Mouse (Mus musculus) midbrain, embryonic 16.5 days (tissue): ENCODE results near the gene Plekhm3. TPM values are rescaled to one million over a fixed set of nuclear protein-coding genes. Genes with fewer than 3 reads are reported as not detected.

Experiments used
- ATAC-seq: fragments of 200-750 bp; cut with Nextera tagmentation; 2 replicates; pipeline ENCODE4 v1.8.0; 2017; ENCODE audit warnings: moderate TSS enrichment
- H3K27ac ChIP-seq: fragments of 300-500 bp; sonication (generic); 2 replicates; pipeline ENCODE4 v1.5.1; 2014; ENCODE audit warnings: mild to moderate bottlenecking, low read length, mixed read lengths
- H3K27me3 ChIP-seq: fragments of 300-500 bp; sonication (generic); 2 replicates; pipeline ENCODE4 v1.6.1; 2014; ENCODE audit warnings: low read depth, low read length, mixed read lengths; ENCODE audit not compliant: control insufficient read depth, insufficient read depth
- H3K36me3 ChIP-seq: fragments of 300-500 bp; sonication (generic); 2 replicates; pipeline ENCODE4 v1.6.1; 2014; ENCODE audit warnings: mild to moderate bottlenecking, low read length, moderate library complexity, mixed read lengths; ENCODE audit not compliant: control insufficient read depth, insufficient read depth
- H3K4me1 ChIP-seq: fragments of 300-500 bp; sonication (generic); 2 replicates; pipeline ENCODE4 v1.6.1; 2014; ENCODE audit warnings: mild to moderate bottlenecking, low read length, mixed read lengths; ENCODE audit not compliant: control insufficient read depth, insufficient read depth
- H3K4me2 ChIP-seq: fragments of 300-500 bp; sonication (generic); 2 replicates; pipeline ENCODE4 v1.6.1; 2014; ENCODE audit warnings: mild to moderate bottlenecking, low read length, mixed read lengths
- H3K4me3 ChIP-seq: fragments of 300-500 bp; sonication (generic); 2 replicates; pipeline ENCODE4 v1.5.1; 2014; ENCODE audit warnings: low read depth, mild to moderate bottlenecking, low read length, moderate library complexity, mixed read lengths
- H3K9ac ChIP-seq: fragments of 300-500 bp; sonication (generic); 2 replicates; pipeline ENCODE4 v1.6.1; 2014; ENCODE audit warnings: low read depth, low read length, mixed read lengths
- H3K9me3 ChIP-seq: fragments of 300-500 bp; sonication (generic); replicated peaks from 2 replicates; pipeline ENCODE4 v1.6.1; 2014; ENCODE audit warnings: mild to moderate bottlenecking, low read length, mixed read lengths; ENCODE audit not compliant: control insufficient read depth, poor library complexity, severe bottlenecking
- WGBS: fragments of 180-500 bp; shearing (Covaris S2); extraction: QIAGEN DNeasy Blood & Tissue Kit; methylation state at CpG from one replicate; pipeline ENCODE4 v1.1.7; 2014; 5-methylcytosine and 5-hydroxymethylcytosine counted together
- polyA plus RNA-seq: library from polyadenylated mRNA; unstranded; fragments of >200 nt; fragmentation: Nextera tagmentation; extraction: Ambion mirVana; gene quantifications from 2 replicates; pipeline ENCODE4 v1.2.1, GENCODE M21; 2015

Gene Plekhm3
- polyA plus RNA-seq, 1 experiment from 2014 or later = 10.4 TPM

DNA sequence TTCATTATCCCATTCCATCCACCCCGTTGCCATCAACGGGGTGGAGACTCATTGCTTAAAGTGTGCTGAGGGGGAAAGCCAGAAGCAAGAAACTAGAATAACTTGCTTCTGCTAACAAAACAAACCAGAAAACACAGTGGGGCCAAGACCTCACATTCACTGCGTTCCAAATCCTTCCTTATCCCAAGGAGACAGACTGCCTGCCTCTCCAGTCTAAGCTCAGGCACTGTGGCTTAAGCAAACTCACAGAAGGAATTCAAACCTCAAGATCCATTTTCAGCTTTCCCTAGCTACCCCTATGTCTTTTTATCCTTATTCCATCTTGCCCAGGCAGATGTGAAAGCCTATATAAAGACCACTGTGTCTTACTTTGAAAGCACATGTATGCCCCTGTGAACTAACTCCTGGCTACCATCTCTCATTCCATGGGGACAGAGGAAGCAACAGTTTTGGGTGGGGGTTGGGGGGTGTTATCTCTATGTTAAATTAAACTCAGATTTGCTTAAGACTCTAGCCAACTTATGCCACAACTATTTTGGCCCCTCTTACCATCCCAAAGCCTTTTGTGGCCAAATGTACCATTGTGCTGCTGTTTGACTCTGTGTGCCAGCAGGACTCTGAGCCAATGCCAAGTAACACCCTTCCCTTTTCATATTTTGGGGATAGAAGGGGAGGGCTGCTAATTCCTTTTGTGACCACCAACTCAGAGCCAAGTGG, 112.6 kb downstream of the Plekhm3 start:
- Histone ChIP-seq H3K4me3 (no peak overlapping the region), H3K9ac (no peak overlapping the region), H3K27ac (no peak overlapping the region), H3K36me3 (no peaks in the 10 kb centered on the region), H3K27me3 (no peaks in the 10 kb centered on the region), H3K4me1 (0 out of 2 replicates have a peak, but pooled peaks cover 5% of the 10 kb centered on the region), H3K4me2 (no peak overlapping the region), H3K9me3 (no peaks in the 10 kb centered on the region)
- 72% methylated on average over 3 of the region's 3 CpGs for WGBS
- ATAC-seq = no peak

- no peak overlapping the region for H3K27ac ChIP-seq
- H3K9ac ChIP-seq = no peak overlapping the region
- H3K9me3 ChIP-seq = no peaks in the 10 kb centered on the region
- no peak overlapping the region for H3K4me3 ChIP-seq
- whole genome bisulfite sequencing = 38% methylated on average over 1 of the region's 1 CpGs
- no peak overlapping the region for H3K4me2 ChIP-seq
- H3K4me1 ChIP-seq = no peaks in the 10 kb centered on the region
- no peaks in the 10 kb centered on the region for H3K27me3 ChIP-seq
- ATAC-seq = no peak
- no peaks in the 10 kb centered on the region for H3K36me3 ChIP-seq
Measured at GRCm38 (mm10) chr1:64840930-64841329, 115.7 kb downstream of the Plekhm3 start.

- H3K4me2 ChIP-seq = no peak overlapping the region
- no peaks in the 10 kb centered on the region for H3K9me3 ChIP-seq
- H3K27me3 ChIP-seq = no peaks in the 10 kb centered on the region
- no peak overlapping the region for H3K27ac ChIP-seq
- H3K36me3 ChIP-seq = no peaks in the 10 kb centered on the region
- H3K4me3 ChIP-seq = no peak overlapping the region
- H3K4me1 ChIP-seq = no peaks in the 10 kb centered on the region
- ATAC-seq = no peak
- WGBS = 87% methylated on average over 5 of the region's 5 CpGs
- no peak overlapping the region for H3K9ac ChIP-seq
Measured at GRCm38 (mm10) chr1:64836584-64836983, 120.0 kb downstream of the Plekhm3 start.

- H3K27me3 ChIP-seq = no peaks in the 10 kb centered on the region
- H3K4me1 ChIP-seq = no peaks in the 10 kb centered on the region
- 47% methylated on average over 3 of the region's 3 CpGs for WGBS
- H3K9ac ChIP-seq = no peak overlapping the region
- H3K27ac ChIP-seq = no peak overlapping the region
- H3K9me3 ChIP-seq = no peaks in the 10 kb centered on the region
- H3K36me3 ChIP-seq = no peaks in the 10 kb centered on the region
- H3K4me2 ChIP-seq = no peak overlapping the region
- ATAC-seq = no peak
- H3K4me3 ChIP-seq = no peak overlapping the region
Measured at GRCm38 (mm10) chr1:64836114-64836513, 120.5 kb downstream of the Plekhm3 start.

DNA sequence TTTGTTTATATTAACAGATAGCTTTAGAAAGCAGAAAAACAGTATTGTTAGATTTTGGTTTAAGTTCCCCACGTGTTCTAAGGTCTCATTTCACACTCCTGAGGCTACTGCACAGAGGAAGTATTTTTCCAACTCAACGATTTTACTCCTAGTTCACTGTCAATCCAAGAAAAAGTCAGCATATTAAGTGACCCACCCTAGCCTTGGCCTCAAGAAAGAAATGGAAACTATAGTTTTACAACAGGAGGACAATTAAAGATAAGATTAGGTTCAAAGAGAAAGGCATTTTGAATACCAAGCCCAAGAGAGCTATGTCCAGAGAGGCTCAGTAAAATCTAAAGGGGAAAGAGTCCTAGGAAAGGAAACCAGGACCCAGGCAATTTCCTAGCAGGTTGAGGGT, 125.1 kb downstream of the Plekhm3 start:
- Histone ChIP-seq H3K9me3 (no peaks in the 10 kb centered on the region), H3K4me1 (no peaks in the 10 kb centered on the region), H3K9ac (no peak overlapping the region), H3K27ac (no peak overlapping the region), H3K4me3 (no peak overlapping the region), H3K36me3 (no peaks in the 10 kb centered on the region), H3K4me2 (no peak overlapping the region), H3K27me3 (no peaks in the 10 kb centered on the region)
- WGBS = 71% methylated on average over 2 of the region's 2 CpGs
- ATAC-seq = no peak

DNA sequence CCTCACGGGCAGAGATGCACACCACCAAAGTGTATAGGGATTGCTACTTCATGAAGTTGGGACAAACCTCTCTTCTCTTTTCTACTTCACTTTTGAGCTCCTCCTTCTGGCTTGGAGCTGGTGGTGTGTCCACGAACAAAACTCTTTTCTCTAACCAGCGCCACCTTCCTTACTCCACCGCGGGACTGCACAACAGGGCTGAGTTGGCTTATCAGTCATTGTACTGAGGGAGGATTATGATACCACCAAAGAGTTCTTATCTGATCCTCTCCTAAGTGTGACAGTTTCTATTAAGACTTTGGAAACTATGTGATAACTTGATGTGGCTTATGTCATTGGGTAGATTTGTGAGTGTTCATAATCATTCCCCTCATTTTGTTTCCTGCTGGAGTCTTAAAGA, 129.2 kb downstream of the Plekhm3 start:
- Histone ChIP-seq H3K27me3 (no peaks in the 10 kb centered on the region), H3K9ac (no peak overlapping the region), H3K36me3 (no peaks in the 10 kb centered on the region), H3K4me3 (no peak overlapping the region), H3K4me2 (no peak overlapping the region), H3K4me1 (no peaks in the 10 kb centered on the region), H3K27ac (no peak overlapping the region), H3K9me3 (no peaks in the 10 kb centered on the region)
- 82% methylated on average over 5 of the region's 5 CpGs for WGBS
- ATAC-seq = no peak

- 86% methylated on average over 6 of the region's 6 CpGs for WGBS
- no peak for ATAC-seq
Measured at GRCm38 (mm10) chr1:64826348-64827103, 130.1 kb downstream of the Plekhm3 start.

GRCm38 (mm10) chr1:64823564-64823963, 133.1 kb downstream of the Plekhm3 start:
- no peak overlapping the region for H3K4me2 ChIP-seq
- no peak overlapping the region for H3K9ac ChIP-seq
- no peak overlapping the region for H3K27ac ChIP-seq
- no peak for ATAC-seq
- 84% methylated on average over 6 of the region's 6 CpGs for WGBS
- H3K4me1 ChIP-seq = no peaks in the 10 kb centered on the region
- no peaks in the 10 kb centered on the region for H3K36me3 ChIP-seq
- H3K9me3 ChIP-seq = no peaks in the 10 kb centered on the region
- H3K4me3 ChIP-seq = no peak overlapping the region
- no peaks in the 10 kb centered on the region for H3K27me3 ChIP-seq

More at GRCm38 (mm10) chr1:64826348-64827103, 130.1 kb downstream of the Plekhm3 start:
- H3K4me3 ChIP-seq = no peak overlapping the region
- H3K27ac ChIP-seq = no peak overlapping the region
- H3K27me3 ChIP-seq = no peaks in the 10 kb centered on the region
- H3K36me3 ChIP-seq = no peaks in the 10 kb centered on the region
- H3K9ac ChIP-seq = no peak overlapping the region
- no peaks in the 10 kb centered on the region for H3K9me3 ChIP-seq
- H3K4me1 ChIP-seq = no peaks in the 10 kb centered on the region
- no peak overlapping the region for H3K4me2 ChIP-seq

GRCm38 (mm10) chr1:64817709-64818108, 138.9 kb downstream of the Plekhm3 start:
- no peak overlapping the region for H3K4me3 ChIP-seq
- WGBS = 91% methylated on average over 5 of the region's 5 CpGs

More at GRCm38 (mm10) chr1:64817709-64818108, 138.9 kb downstream of the Plekhm3 start:
- no peaks in the 10 kb centered on the region for H3K9me3 ChIP-seq
- H3K4me1 ChIP-seq = no peaks in the 10 kb centered on the region
- no peak for ATAC-seq
- no peaks in the 10 kb centered on the region for H3K27me3 ChIP-seq
- H3K36me3 ChIP-seq = no peaks in the 10 kb centered on the region
- H3K9ac ChIP-seq = no peak overlapping the region
- H3K4me2 ChIP-seq = no peak overlapping the region
- no peak overlapping the region for H3K27ac ChIP-seq
